Mouse (Mus musculus) midbrain, embryonic 12.5 days (tissue): ENCODE data around the gene Gchfr. TPM values are rescaled to one million over a fixed set of nuclear protein-coding genes. Genes with fewer than 3 reads are reported as not detected.

Source experiments
- ATAC-seq: fragments of 200-750 bp; cut with Nextera tagmentation; 2 replicates; pipeline ENCODE4 v1.8.0; 2017; ENCODE audit warnings: low read depth, moderate TSS enrichment, moderate library complexity; ENCODE audit not compliant: low FRiP score
- H3K27ac ChIP-seq: fragments of 300-500 bp; sonication (generic); replicated peaks from 2 replicates; pipeline ENCODE4 v1.5.1; 2016; ENCODE audit warnings: mild to moderate bottlenecking
- H3K27me3 ChIP-seq: fragments of 300-500 bp; sonication (generic); 2 replicates; pipeline ENCODE4 v1.6.1; 2016; ENCODE audit warnings: mild to moderate bottlenecking
- H3K36me3 ChIP-seq: fragments of 300-500 bp; sonication (generic); 2 replicates; pipeline ENCODE4 v1.6.1; 2016
- H3K4me1 ChIP-seq: fragments of 300-500 bp; sonication (generic); 2 replicates; pipeline ENCODE4 v1.6.1; 2016
- H3K4me2 ChIP-seq: fragments of 300-500 bp; sonication (generic); replicated peaks from 2 replicates; pipeline ENCODE4 v1.6.1; 2016; ENCODE audit warnings: mild to moderate bottlenecking, moderate library complexity
- H3K4me3 ChIP-seq: fragments of 300-500 bp; sonication (generic); 2 replicates; pipeline ENCODE4 v1.5.1; 2016; ENCODE audit warnings: mild to moderate bottlenecking
- H3K9ac ChIP-seq: fragments of 300-500 bp; sonication (generic); replicated peaks from 2 replicates; pipeline ENCODE4 v1.6.1; 2016; ENCODE audit warnings: mild to moderate bottlenecking, moderate library complexity
- H3K9me3 ChIP-seq: fragments of 300-500 bp; sonication (generic); 2 replicates; pipeline ENCODE4 v1.6.1; 2016; ENCODE audit warnings: mild to moderate bottlenecking
- WGBS: fragments of 180-500 bp; shearing (Covaris S2); methylation state at CpG from one replicate; pipeline ENCODE4 v1.1.7; 2016; 5-methylcytosine and 5-hydroxymethylcytosine counted together
- polyA plus RNA-seq: library from polyadenylated mRNA; unstranded; fragments of >200 nt; fragmentation: Nextera tagmentation; extraction: Ambion mirVana; gene quantifications from 2 replicates; pipeline ENCODE4 v1.2.1, GENCODE M21; 2016

The Gchfr gene
- polyA plus RNA-seq: 2.7 and 3.3 TPM in 2 replicates

DNA sequence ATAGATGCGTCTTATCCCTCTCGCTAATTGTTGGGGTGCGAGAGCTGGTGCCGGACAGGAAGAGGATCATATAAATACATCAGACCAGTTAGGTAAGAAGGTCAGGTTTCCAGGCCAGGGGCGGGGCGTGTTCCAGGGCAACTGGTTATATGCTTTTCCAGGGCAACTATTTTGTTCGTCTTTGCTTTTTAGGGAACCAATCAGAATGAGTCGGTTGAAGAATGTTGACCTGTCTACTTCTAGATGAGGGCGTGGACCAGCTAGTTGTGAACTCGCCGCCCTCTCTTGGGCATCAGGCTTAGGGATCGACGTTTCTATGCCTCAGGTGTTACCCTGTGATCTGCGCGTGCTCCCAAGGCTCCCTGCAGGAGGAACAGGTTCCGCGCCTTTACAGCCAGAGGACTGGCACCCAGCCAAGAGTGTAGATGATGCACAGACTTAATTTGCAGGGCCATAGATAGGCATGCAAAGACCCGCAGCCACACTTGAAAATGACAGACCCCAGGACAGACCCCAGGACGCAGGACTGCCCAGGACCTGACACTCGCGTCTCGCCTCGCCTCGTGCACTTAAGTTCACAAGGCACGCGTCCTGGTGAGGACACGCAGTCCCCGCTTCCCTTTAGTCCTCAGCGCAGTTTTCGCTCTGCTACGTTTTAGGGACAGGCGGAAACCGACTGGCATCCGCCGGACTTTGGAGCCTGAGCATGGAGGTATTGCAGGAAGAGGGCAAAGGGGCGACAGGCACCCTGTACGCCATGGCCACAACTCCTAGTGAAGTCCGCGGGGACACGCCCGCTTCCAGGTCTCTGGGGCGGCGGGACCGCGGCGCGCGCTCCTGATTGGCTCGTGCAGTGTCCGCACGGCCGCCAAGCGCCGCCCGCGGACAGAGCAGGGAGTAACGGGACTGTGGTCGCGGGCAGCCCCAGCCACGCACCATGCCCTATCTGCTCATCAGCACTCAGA is at the start of gene Gchfr:
TSS of gene Gchfr (plus strand) at position 873 of the 965 bp plus-strand sequence.
- Histone ChIP-seq H3K27ac (no peak within 1 kb of the TSS), H3K4me1 (peaks cover 19% of the 10 kb centered on the region), H3K9ac (peak within 1 kb of the TSS; percentile 62), H3K9me3 (no peaks in the 10 kb centered on the region), H3K4me3 (peak within 1 kb of the TSS; percentile 56), H3K36me3 (0 out of 2 replicates have a peak, but pooled peaks cover 2% of the 10 kb centered on the region), H3K27me3 (peaks cover 60% of the 10 kb centered on the region), H3K4me2 (peak within 1 kb of the TSS; percentile 99)
- peak; percentile 78; the same call in 1 of the 2 replicates for ATAC-seq
- under 1% methylated on average over 60 of the region's 60 CpGs for WGBS

DNA sequence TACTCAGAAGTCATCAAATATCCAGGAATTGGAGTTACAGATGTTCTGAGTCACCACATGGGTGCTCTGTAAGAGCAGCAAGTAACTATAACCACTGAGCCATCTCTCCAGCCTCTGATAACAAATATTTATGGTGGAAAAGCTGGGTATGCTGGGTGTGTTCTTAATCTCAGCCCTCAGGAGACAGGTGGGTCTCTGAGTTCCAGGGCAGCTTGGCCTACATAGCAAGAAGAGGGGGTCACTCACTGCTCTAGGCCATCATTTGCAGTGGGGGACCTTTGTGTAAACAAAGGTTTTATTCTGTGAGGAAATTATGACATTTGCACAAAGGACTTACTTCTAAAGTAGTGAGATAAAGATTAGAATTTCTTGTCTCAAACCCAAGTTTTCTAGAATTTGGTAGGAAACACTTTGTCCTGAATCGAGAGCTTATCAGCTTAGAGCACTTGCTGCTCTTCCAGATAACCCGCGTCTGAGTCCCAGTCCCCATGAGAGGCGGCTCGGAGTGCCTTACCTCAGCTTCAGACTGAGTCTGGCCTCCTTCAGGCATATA is 31.2 kb upstream of the Gchfr start:
- H3K36me3 ChIP-seq: peaks cover 69% of the 10 kb centered on the region
- 83% methylated on average over 5 of the region's 5 CpGs for WGBS

DNA sequence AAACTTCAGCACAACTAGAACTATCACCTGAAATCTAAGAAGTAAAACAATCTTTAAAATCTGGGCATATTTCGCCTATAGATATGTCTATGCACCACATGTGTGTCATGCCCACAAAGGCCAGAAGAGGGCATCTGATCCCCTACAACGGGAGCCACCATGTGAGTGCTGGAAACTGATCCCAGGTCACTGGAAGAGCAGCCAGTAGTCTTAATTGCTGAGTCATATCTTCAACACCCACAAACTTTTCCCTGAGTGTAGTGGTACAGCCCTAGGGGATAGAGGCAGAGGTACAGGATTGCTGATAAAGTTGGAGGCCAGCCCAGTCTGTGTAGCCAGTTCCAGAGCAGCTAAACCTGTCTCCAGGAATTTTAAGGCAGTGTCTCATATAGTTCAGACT is 22.4 kb upstream of the Gchfr start:
- H3K36me3 ChIP-seq: peaks cover 91% of the 10 kb centered on the region
- WGBS: 89% methylated on average over 2 of the region's 2 CpGs
- H3K4me2 ChIP-seq: no peak overlapping the region
- ATAC-seq: no peak
- no peak overlapping the region for H3K4me3 ChIP-seq
- H3K9me3 ChIP-seq: peaks cover 4% of the 10 kb centered on the region; the same call in 1 of the 2 replicates
- no peak overlapping the region for H3K9ac ChIP-seq
- no peak overlapping the region for H3K27ac ChIP-seq
- H3K4me1 ChIP-seq: no peaks in the 10 kb centered on the region
- H3K27me3 ChIP-seq: no peaks in the 10 kb centered on the region

More for the DNA sequence above, 31.2 kb upstream of the Gchfr start:
- H3K4me3 ChIP-seq: no peak overlapping the region
- no peaks in the 10 kb centered on the region for H3K4me1 ChIP-seq
- no peak overlapping the region for H3K27ac ChIP-seq
- H3K4me2 ChIP-seq: no peak overlapping the region
- no peaks in the 10 kb centered on the region for H3K9me3 ChIP-seq
- H3K9ac ChIP-seq: no peak overlapping the region
- H3K27me3 ChIP-seq: no peaks in the 10 kb centered on the region
- no peak for ATAC-seq

DNA sequence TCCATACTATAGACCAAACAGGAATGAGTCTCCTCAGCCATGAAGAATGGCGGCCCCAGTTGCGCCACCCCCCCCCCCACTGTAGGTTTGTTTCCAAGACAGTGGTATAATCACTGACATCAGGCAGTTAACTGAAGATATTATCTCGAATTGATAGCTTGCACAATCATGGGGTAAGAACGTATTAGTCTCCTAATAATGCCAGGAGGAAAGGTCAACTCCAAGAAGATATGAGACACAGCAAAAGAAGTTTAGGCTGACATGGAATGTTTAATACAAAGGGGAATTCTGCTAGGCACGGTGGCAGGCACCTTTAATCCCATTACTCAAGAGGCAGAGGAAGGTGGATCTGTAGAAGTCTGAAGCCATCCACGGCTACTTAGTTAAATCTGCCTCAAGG is 21.1 kb upstream of the Gchfr start:
- WGBS: 78% methylated on average over 6 of the region's 6 CpGs
- Histone ChIP-seq H3K36me3 (peaks cover 93% of the 10 kb centered on the region), H3K4me1 (no peaks in the 10 kb centered on the region), H3K27ac (no peak overlapping the region), H3K4me3 (no peak overlapping the region), H3K4me2 (no peak overlapping the region), H3K9ac (no peak overlapping the region), H3K27me3 (no peaks in the 10 kb centered on the region), H3K9me3 (peaks cover 4% of the 10 kb centered on the region; the same call in 1 of the 2 replicates)
- ATAC-seq: no peak

DNA sequence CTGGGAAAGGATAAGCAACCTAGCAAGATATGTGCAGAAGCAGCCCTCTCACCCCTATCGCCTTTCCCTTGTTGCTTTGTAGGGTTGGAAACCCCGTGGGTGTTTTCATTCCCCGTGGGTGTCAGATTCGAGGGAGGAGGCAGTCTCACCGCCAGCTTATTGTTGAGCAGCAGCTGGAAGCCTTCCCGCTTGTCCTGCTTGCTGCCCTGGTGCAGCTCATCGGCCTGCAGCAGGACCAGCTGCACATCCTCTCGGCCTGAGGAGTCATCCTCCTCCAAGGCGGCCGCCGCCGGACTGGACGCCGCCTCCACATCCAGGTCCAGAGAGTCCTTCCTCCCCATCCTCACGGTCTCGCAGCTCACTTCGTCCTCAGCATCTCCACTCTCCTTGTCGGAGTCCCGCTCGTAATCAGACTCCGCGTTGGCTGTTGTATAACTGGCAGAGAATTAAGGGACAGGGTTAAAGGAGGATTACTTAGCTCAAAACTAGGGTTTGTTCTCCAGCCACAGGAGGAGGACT is 20.4 kb upstream of the Gchfr start:
- no peak overlapping the region for H3K4me2 ChIP-seq
- ATAC-seq: no peak
- no peaks in the 10 kb centered on the region for H3K4me1 ChIP-seq
- no peaks in the 10 kb centered on the region for H3K27me3 ChIP-seq
- H3K4me3 ChIP-seq: no peak overlapping the region
- H3K9ac ChIP-seq: no peak overlapping the region
- H3K36me3 ChIP-seq: peaks cover 93% of the 10 kb centered on the region
- H3K27ac ChIP-seq: no peak overlapping the region
- whole genome bisulfite sequencing: 82% methylated on average over 22 of the region's 22 CpGs
- H3K9me3 ChIP-seq: peaks cover 4% of the 10 kb centered on the region; the same call in 1 of the 2 replicates

DNA sequence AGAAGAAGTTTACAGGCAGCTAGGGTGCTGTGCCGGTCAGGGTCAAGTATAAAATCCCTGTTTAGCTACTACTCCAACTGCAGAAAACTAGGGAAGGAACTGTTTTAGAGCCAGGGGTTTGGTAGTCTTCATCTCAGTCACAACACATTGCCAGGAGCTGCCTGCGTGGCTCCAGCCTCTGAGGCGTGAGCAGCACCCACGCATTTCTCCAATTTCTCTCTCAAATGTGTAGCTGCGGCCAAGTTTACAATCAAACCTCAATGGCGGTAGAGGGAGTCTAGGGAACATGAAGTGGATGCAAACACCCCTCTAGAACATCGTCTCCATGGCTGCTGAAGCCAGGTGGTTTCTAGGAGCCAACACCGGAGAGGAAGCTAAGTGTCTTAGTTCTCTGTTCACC is 19.8 kb upstream of the Gchfr start:
- no peak overlapping the region for H3K9ac ChIP-seq
- no peaks in the 10 kb centered on the region for H3K4me1 ChIP-seq
- H3K27ac ChIP-seq: no peak overlapping the region
- no peaks in the 10 kb centered on the region for H3K27me3 ChIP-seq
- no peak overlapping the region for H3K4me2 ChIP-seq
- peaks cover 4% of the 10 kb centered on the region; the same call in 1 of the 2 replicates for H3K9me3 ChIP-seq
- H3K36me3 ChIP-seq: peaks cover 93% of the 10 kb centered on the region
- H3K4me3 ChIP-seq: no peak overlapping the region
- no peak for ATAC-seq
- WGBS: 93% methylated on average over 8 of the region's 8 CpGs

DNA sequence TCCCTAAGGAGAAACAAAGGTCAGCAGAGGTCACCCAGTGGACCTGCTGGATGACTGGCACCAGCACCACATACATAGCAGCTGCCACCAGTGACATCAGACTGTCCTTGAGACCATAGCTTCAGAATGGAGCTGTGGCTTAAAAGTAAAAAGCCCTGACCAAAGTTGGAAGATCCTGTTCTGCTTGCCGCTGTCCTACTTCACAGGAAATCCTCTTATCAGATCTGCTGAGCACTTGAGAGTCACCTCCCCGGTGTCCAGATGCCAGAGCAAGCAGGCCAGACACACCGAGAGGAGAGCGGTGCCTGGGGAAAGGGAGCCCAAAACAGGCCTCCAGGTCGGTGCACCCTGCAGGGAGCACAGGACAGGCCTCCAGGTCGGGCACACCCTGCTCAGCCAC is 15.3 kb upstream of the Gchfr start:
- ATAC-seq: no peak
- WGBS: 91% methylated on average over 6 of the region's 6 CpGs
- peaks cover 70% of the 10 kb centered on the region for H3K36me3 ChIP-seq

DNA sequence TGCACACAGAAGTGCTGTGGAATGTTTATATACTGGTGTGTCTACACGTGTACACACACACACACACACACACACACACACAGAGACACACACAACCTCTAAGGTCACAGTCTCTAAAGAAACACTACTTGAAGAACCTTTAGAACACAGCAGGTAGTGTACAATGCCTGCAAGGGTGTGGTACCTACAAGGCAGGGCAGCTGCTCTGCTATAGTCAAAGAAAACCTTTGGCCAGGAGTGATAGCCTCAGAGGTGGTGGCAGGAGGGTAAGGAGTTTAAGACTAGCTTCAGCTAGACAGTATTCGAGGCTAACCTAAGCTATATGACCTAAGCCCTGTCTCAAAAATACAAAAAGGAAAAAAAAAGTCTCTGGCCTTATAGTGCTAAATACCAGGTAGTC is 12.9 kb upstream of the Gchfr start:
- Histone ChIP-seq H3K36me3 (peaks cover 46% of the 10 kb centered on the region), H3K4me3 (no peak overlapping the region), H3K4me1 (peaks cover 19% of the 10 kb centered on the region), H3K9me3 (no peaks in the 10 kb centered on the region), H3K27me3 (no peaks in the 10 kb centered on the region), H3K9ac (no peak overlapping the region), H3K27ac (no peak overlapping the region), H3K4me2 (no peak overlapping the region)
- whole genome bisulfite sequencing: 82% methylated on average over 2 of the region's 2 CpGs
- no peak for ATAC-seq

More for the DNA sequence above, 15.3 kb upstream of the Gchfr start:
- Histone ChIP-seq H3K27ac (no peak overlapping the region), H3K4me3 (no peak overlapping the region), H3K4me1 (peaks cover 15% of the 10 kb centered on the region), H3K4me2 (no peak overlapping the region), H3K9me3 (no peaks in the 10 kb centered on the region), H3K27me3 (no peaks in the 10 kb centered on the region), H3K9ac (no peak overlapping the region)

DNA sequence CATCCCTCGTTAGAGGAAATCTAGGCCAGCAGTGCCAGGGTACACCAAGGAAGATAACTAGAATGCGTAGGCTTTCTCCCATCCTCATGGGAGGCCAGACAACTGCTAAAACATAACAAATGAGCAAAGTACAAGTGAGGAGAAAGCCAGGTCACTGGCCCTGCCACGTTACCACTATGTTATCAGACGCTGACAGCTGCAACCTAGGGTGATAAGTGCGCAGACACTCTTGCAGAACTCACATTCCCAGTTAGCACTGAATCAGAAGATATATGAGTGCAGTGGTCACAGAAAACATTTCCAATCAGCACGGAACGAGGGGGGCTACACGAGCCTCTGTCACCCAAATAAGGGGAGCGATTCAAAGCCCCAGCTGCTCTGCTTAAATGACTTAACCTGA is 12.2 kb upstream of the Gchfr start:
- Histone ChIP-seq H3K4me1 (peaks cover 19% of the 10 kb centered on the region), H3K36me3 (peaks cover 39% of the 10 kb centered on the region), H3K27ac (no peak overlapping the region), H3K27me3 (no peaks in the 10 kb centered on the region), H3K4me2 (peak overlapping the region; percentile 97), H3K4me3 (0 out of 2 replicates have a peak overlapping the region, but pooled peaks have one; percentile 88), H3K9ac (0 out of 2 replicates have a peak overlapping the region, but pooled peaks have one; percentile 86), H3K9me3 (no peaks in the 10 kb centered on the region)
- ATAC-seq: no peak
- 91% methylated on average over 9 of the region's 9 CpGs for WGBS

DNA sequence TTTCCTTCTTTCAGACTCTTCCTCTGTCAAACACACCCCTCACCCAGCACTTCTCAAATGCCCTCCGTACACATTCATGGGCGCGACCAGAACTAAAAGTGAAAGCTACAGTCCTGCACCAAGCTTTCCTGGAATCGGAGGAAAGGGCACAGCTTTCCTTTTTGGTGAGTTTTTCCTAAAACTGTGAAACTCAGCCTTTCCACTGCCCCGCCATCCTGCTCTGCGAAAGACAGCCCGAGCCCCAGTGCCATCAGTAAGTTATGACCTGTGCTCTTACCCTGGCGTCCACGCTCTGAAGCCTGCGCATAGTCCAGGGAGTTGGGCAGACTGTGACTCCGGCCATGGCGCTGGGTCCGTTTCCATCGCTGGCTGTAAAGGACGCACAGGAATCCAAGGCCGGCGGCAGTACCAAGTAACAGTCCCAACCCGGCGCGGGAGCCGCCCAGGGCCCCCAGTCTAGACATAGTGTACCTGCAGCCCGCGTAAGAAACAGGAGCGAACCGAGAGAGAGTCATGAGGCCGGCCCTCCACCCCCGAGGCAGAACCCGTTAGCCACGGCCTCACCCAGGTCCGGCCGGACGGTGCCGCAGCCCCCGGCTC is 11.4 kb upstream of the Gchfr start:
- Histone ChIP-seq H3K4me3 (peak overlapping the region; percentile 88), H3K36me3 (peaks cover 31% of the 10 kb centered on the region), H3K27me3 (no peaks in the 10 kb centered on the region), H3K4me1 (peaks cover 19% of the 10 kb centered on the region), H3K9ac (peak overlapping the region; percentile 86), H3K27ac (peak overlapping the region; percentile 57), H3K9me3 (no peaks in the 10 kb centered on the region), H3K4me2 (peak overlapping the region; percentile 97)
- 9% methylated on average over 34 of the region's 34 CpGs for WGBS
- ATAC-seq: no peak

DNA sequence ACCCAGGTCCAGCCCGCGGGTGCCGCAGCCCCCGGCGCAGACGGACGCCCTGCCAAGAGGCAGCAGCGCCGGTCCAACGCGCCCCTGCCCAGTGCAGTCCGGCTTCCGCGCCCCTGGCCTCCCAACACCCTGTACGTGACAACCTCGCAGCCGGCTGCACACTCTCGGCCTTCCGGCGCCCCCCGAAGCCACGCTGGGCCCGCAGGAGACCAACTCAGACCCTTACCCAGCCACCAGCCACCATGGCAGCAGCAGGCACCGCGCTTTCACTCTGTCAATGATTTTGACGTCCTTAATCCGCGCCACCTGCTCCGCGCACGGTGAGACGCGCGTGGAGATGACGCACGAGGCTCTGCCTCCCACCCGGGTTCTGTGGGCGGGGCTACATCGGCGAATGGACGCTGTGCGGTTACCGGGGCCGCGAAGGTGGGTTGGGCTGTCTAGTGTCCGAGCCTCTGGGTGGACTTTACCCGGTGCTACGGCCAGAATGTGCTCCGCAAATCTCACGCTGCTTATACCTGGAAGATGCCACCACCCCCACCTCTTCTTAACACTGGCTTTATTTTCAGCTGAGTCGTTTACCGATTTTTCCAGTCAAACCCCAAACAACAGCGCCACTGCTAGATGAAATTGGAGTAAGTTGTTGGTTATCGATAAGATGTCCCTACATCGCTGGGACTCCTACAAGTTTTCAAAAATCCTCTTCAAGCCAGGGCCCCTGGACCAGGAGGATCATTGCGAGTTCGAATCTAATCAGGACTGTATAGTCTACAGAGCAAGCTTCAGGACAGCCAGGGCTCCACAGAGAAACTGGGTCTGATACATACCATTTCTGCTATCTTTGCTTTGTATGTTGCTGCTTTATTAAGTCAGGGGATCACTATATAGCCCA is 10.6 kb upstream of the Gchfr start, which contains the start of gene Rmdn3:
TSS of gene Rmdn3 (minus strand) at position 354 of the 892 bp plus-strand sequence.
- H3K27ac ChIP-seq: peak within 1 kb of the TSS; percentile 57
- 1% methylated on average over 57 of the region's 57 CpGs for WGBS
- H3K9ac ChIP-seq: peak within 1 kb of the TSS; percentile 86

More for the DNA sequence above, 10.6 kb upstream of the Gchfr start, which contains the start of gene Rmdn3:
- ATAC-seq: peak; percentile 91
- peaks cover 24% of the 10 kb centered on the region for H3K36me3 ChIP-seq
- peak within 1 kb of the TSS; percentile 97 for H3K4me2 ChIP-seq
- no peaks in the 10 kb centered on the region for H3K9me3 ChIP-seq
- peak within 1 kb of the TSS; percentile 88 for H3K4me3 ChIP-seq
- peaks cover 19% of the 10 kb centered on the region for H3K4me1 ChIP-seq
- H3K27me3 ChIP-seq: no peaks in the 10 kb centered on the region
